ENCODE assay signal across 14 mouse cellular contexts in genomic region chr4:136980921-136981320, GRCm38 (mm10). TPM values are rescaled to one million over a fixed set of nuclear protein-coding genes. Genes with fewer than 3 reads are reported as not detected.
DNase-seq lines count a peak whose midpoint lies in the region; ATAC-seq and TF ChIP-seq lines count a peak whose summit lies in the region.
"Had no signal": no experiment of that assay in that cellular context is flagged by ENCODE, and none has a peak within 500 bp of the region (broad histone marks: within the 10 kb centered on the region; RNA-seq: fewer than 3 reads in every experiment).

No protein-coding gene starts in this region.

- WGBS in forebrain, embryonic 14.5 days = 61% methylated on average over 4 of the region's 4 CpGs
- WGBS in forebrain, embryonic 11.5 days = 75% methylated on average over 4 of the region's 4 CpGs
- WGBS in lung, embryonic 14.5 days = 74% methylated on average over 4 of the region's 4 CpGs
- WGBS in lung, adult 2 months = 70% methylated on average over 4 of the region's 4 CpGs
- WGBS in liver, postnatal 0 days (ENCODE audit: insufficient replicate concordance) = 79% methylated on average over 4 of the region's 4 CpGs

- H3K27me3 ChIP-seq in forebrain, embryonic 14.5 days (replicated peaks; ENCODE audit: control insufficient read depth, insufficient read depth, low read length) = no peaks in the 10 kb centered on the region
- H3K27me3 ChIP-seq in forebrain, embryonic 11.5 days (ENCODE audit: control insufficient read depth, insufficient read depth, low read length) = no peaks in the 10 kb centered on the region
- peaks cover 5% of the 10 kb centered on the region; the same call in 1 of the 2 replicates for H3K27me3 ChIP-seq in lung, embryonic 14.5 days (ENCODE audit: insufficient read depth, low read length)
- no peaks in the 10 kb centered on the region for H3K27me3 ChIP-seq in liver, postnatal 0 days (ENCODE audit: insufficient read depth, low read length)
- H3K27me3 ChIP-seq: stomach, embryonic 15.5 days had no signal

- H3K4me1 ChIP-seq in forebrain, embryonic 14.5 days (ENCODE audit: control insufficient read depth, insufficient read depth, low read length) = 0 out of 2 replicates have a peak, but pooled peaks cover 3% of the 10 kb centered on the region
- 0 out of 2 replicates have a peak, but pooled peaks cover 2% of the 10 kb centered on the region for H3K4me1 ChIP-seq in forebrain, embryonic 11.5 days (replicated peaks; ENCODE audit: control insufficient read depth, insufficient read depth, low read length)
- no peaks in the 10 kb centered on the region for H3K4me1 ChIP-seq in lung, embryonic 14.5 days (ENCODE audit: insufficient read depth)
- no peaks in the 10 kb centered on the region for H3K4me1 ChIP-seq in lung, adult 2 months (ENCODE audit: control insufficient read depth, insufficient read depth, low read length)
- H3K4me1 ChIP-seq in liver, postnatal 0 days (ENCODE audit: insufficient read depth) = no peaks in the 10 kb centered on the region
- H3K4me1 ChIP-seq: liver, embryonic 13.5 days; stomach, embryonic 15.5 days had no signal

- H3K4me2 ChIP-seq in forebrain, embryonic 14.5 days (ENCODE audit: low read length) = no peak overlapping the region
- H3K4me2 ChIP-seq in forebrain, embryonic 11.5 days (ENCODE audit: low read depth, low read length, severe bottlenecking) = no peak overlapping the region
- no peak overlapping the region for H3K4me2 ChIP-seq in lung, embryonic 14.5 days
- H3K4me2 ChIP-seq in liver, postnatal 0 days (ENCODE audit: low read depth, low read length) = no peak overlapping the region
- H3K4me2 ChIP-seq: liver, embryonic 13.5 days; stomach, embryonic 15.5 days had no signal

- no peak for TF ChIP-seq EP300 in liver, postnatal 0 days (IDR thresholded peaks at IDR 0.05; ENCODE audit: low read depth)

- H3K36me3 ChIP-seq in forebrain, embryonic 14.5 days (ENCODE audit: control insufficient read depth, insufficient read depth, low read length) = no peaks in the 10 kb centered on the region
- H3K36me3 ChIP-seq in forebrain, embryonic 11.5 days (ENCODE audit: control insufficient read depth, insufficient read depth, low read length) = no peaks in the 10 kb centered on the region
- H3K36me3 ChIP-seq in lung, embryonic 14.5 days (ENCODE audit: insufficient read depth) = peaks cover 4% of the 10 kb centered on the region; the same call in 1 of the 2 replicates
- H3K36me3 ChIP-seq in liver, postnatal 0 days (replicated peaks; ENCODE audit: insufficient read depth, low read length) = no peaks in the 10 kb centered on the region
- H3K36me3 ChIP-seq: stomach, embryonic 15.5 days had no signal

- ATAC-seq in forebrain, embryonic 14.5 days = no peak; the same call in 1 of the 2 replicates
- no peak for ATAC-seq in forebrain, embryonic 11.5 days (replicated peaks; ENCODE audit: low FRiP score)
- 0 out of 2 replicates have a peak, but pooled peaks have one; percentile 7 for ATAC-seq in lung, embryonic 14.5 days (ENCODE audit: insufficient read depth)
- no peak for ATAC-seq in liver, postnatal 0 days

- 0 out of 2 replicates have a peak overlapping the region, but pooled peaks have one; percentile 29 for H3K9ac ChIP-seq in forebrain, embryonic 14.5 days (ENCODE audit: low read length)
- H3K9ac ChIP-seq in forebrain, embryonic 11.5 days (ENCODE audit: low read length) = no peak overlapping the region
- no peak overlapping the region for H3K9ac ChIP-seq in lung, embryonic 14.5 days
- H3K9ac ChIP-seq in liver, postnatal 0 days (replicated peaks) = no peak overlapping the region
- H3K9ac ChIP-seq: liver, embryonic 13.5 days; stomach, embryonic 15.5 days had no signal

- intact Hi-C loops in gastrocnemius, postnatal 36 days (cut with DNase I) = loop anchor here (5.0 kb wide), 1 partner anchor 74 kb away; no protein-coding TSS in a partner anchor

- no peak overlapping the region for H3K27ac ChIP-seq in forebrain, embryonic 14.5 days (ENCODE audit: low read depth, low read length)
- no peak overlapping the region for H3K27ac ChIP-seq in forebrain, embryonic 11.5 days (ENCODE audit: low read depth, low read length)
- H3K27ac ChIP-seq in lung, embryonic 14.5 days (ENCODE audit: low read depth) = no peak overlapping the region
- H3K27ac ChIP-seq in liver, postnatal 0 days (ENCODE audit: low read depth) = no peak overlapping the region
- H3K27ac ChIP-seq: kidney, postnatal 0 days; liver, embryonic 13.5 days; stomach, embryonic 15.5 days had no signal

- no peak for DNase-seq in forebrain, embryonic 14.5 days (ENCODE audit: low spot score)
- no peak for DNase-seq in forebrain, embryonic 11.5 days (ENCODE audit: low spot score)
- DNase-seq in lung, embryonic 14.5 days = no peak
- no peak for DNase-seq in lung, adult 2 months
- DNase-seq in cerebellum, adult 8-10 months = peak; percentile 40
- DNase-seq in kidney, postnatal 25 days = peak; percentile 29 to 51
- DNase-seq in gastrocnemius, postnatal 36 days = no peak
- DNase-seq in liver, postnatal 0 days = no peak
- DNase-seq: liver, embryonic 13.5 days; thymus, postnatal 36 days had no signal

- H3K4me3 ChIP-seq in forebrain, embryonic 14.5 days (ENCODE audit: low read depth, low read length) = no peak overlapping the region
- H3K4me3 ChIP-seq in forebrain, embryonic 11.5 days (ENCODE audit: low read depth, low read length) = no peak overlapping the region
- H3K4me3 ChIP-seq in lung, embryonic 14.5 days (ENCODE audit: low read depth, low read length) = no peak overlapping the region
- no peak overlapping the region for H3K4me3 ChIP-seq in lung, adult 2 months (replicated peaks; ENCODE audit: extremely low read depth, low read depth, low read length)
- H3K4me3 ChIP-seq in liver, postnatal 0 days (ENCODE audit: low read depth, low read length) = no peak overlapping the region
- H3K4me3 ChIP-seq: liver, embryonic 13.5 days; stomach, embryonic 15.5 days had no signal

- no peak for TF ChIP-seq POLR2A in lung, adult 2 months (IDR thresholded peaks at IDR 0.05; ENCODE audit: borderline replicate concordance, extremely low read depth, low read depth, low read length)

- no peak for TF ChIP-seq CTCF in lung, embryonic 14.5 days (IDR thresholded peaks at IDR 0.05; ENCODE audit: low read depth)
- TF ChIP-seq CTCF in lung, adult 2 months (IDR thresholded peaks at IDR 0.05; ENCODE audit: insufficient read depth, low read length) = no peak
- TF ChIP-seq CTCF in liver, postnatal 0 days (IDR thresholded peaks at IDR 0.05; ENCODE audit: low read depth) = no peak

- no peaks in the 10 kb centered on the region for H3K9me3 ChIP-seq in forebrain, embryonic 14.5 days (replicated peaks; ENCODE audit: control insufficient read depth, low read length)
- no peaks in the 10 kb centered on the region for H3K9me3 ChIP-seq in forebrain, embryonic 11.5 days (ENCODE audit: control insufficient read depth, low read length)
- H3K9me3 ChIP-seq in lung, embryonic 14.5 days (ENCODE audit: low read depth, low read length) = no peaks in the 10 kb centered on the region
- no peaks in the 10 kb centered on the region for H3K9me3 ChIP-seq in liver, postnatal 0 days (ENCODE audit: low read length)
- H3K9me3 ChIP-seq: G1E; liver, embryonic 13.5 days; stomach, embryonic 15.5 days had no signal

RNA-seq across cellular contexts. Expression of gene Epha8, which starts 24.3 kb away (rescaled TPM):
- 1.9 and 3.1 TPM in 2 replicates for polyA plus RNA-seq in forebrain, embryonic 14.5 days (2014; fragmentation: Nextera tagmentation; extraction: Ambion mirVana)
- 0.72 and 0.77 TPM in 2 replicates for polyA plus RNA-seq in forebrain, embryonic 11.5 days (2014; fragmentation: Nextera tagmentation; extraction: Ambion mirVana)
- polyA plus RNA-seq in lung, embryonic 14.5 days (2014; fragmentation: Nextera tagmentation; extraction: Ambion mirVana) = 0.62 TPM in 2 replicates
- 0.05 and 0.16 TPM in 2 replicates for polyA plus RNA-seq in lung, adult 2 months (2012; rRNA removed)
- total RNA-seq in gastrocnemius, postnatal 36 days (2021) = not detected
- 0.11 TPM in 2 replicates for polyA plus RNA-seq in liver, postnatal 0 days (2015; fragmentation: Nextera tagmentation; extraction: Ambion mirVana)
- polyA plus RNA-seq: G1E; heart, postnatal 0 days had no signal

Comparison
In these comparisons a context has a peak if more than half of its experiments do, and no peak if none do; other contexts are left out.
1. DNase-seq: peak in cerebellum, adult 8-10 months (single experiment) and kidney, postnatal 25 days (2 of 2); none in forebrain, embryonic 14.5 days (single experiment), forebrain, embryonic 11.5 days (single experiment), lung, embryonic 14.5 days (single experiment), lung, adult 2 months (single experiment), gastrocnemius, postnatal 36 days (0 of 2) and liver, postnatal 0 days (single experiment).